Mouse (Mus musculus): ENCODE measurements around the gene Lama2.

- TF ChIP-seq CTCF (IDR thresholded peaks at IDR 0.05; ENCODE audit: borderline replicate concordance, insufficient read depth, low read length) (no peak), POLR2A (IDR thresholded peaks at IDR 0.05; ENCODE audit: low read depth, low read length) (no peak)
Observed at GRCm38 (mm10) chr10:27164738-27165137, 454.8 kb downstream of the Lama2 start.
